Mouse (Mus musculus): ENCODE data around the gene Pdk3. TPM values are rescaled to one million over a fixed set of nuclear protein-coding genes. Genes with fewer than 3 reads are reported as not detected.

Pdk3 gene
- total RNA-seq (2014; fragmentation: Nextera tagmentation) (42.8 and 59.4 TPM in 2 replicates), total RNA-seq (2017) (49.8 and 55.5 TPM in 2 replicates)

- ATAC-seq (replicated peaks; ENCODE audit: poor library complexity, severe bottlenecking): peak; percentile 97
These were observed at the start of gene Pdk3 for GRCm38 (mm10) chrX:93831561-93832336. TSS of gene Pdk3 (minus strand) at chrX:93832201.

GRCm38 (mm10) chrX:93877634-93878016 lies 45.6 kb upstream of the Pdk3 start:
- peak; percentile 99 for ATAC-seq (replicated peaks; ENCODE audit: poor library complexity, severe bottlenecking)

GRCm38 (mm10) chrX:93876981-93877633 lies 45.1 kb upstream of the Pdk3 start:
- ATAC-seq (replicated peaks; ENCODE audit: poor library complexity, severe bottlenecking): no peak

GRCm38 (mm10) chrX:93863393-93863792 lies 31.4 kb upstream of the Pdk3 start:
- ATAC-seq (replicated peaks; ENCODE audit: poor library complexity, severe bottlenecking): peak; percentile 81

- ATAC-seq (replicated peaks; ENCODE audit: poor library complexity, severe bottlenecking): peak; percentile 82
These were observed 30.6 kb upstream of the Pdk3 start for GRCm38 (mm10) chrX:93862525-93863086.

GRCm38 (mm10) chrX:93857756-93858155 lies 25.8 kb upstream of the Pdk3 start:
- no peak for ATAC-seq (replicated peaks; ENCODE audit: poor library complexity, severe bottlenecking)

- peak; percentile 17; the same call in 1 of the 2 replicates for ATAC-seq (replicated peaks; ENCODE audit: poor library complexity, severe bottlenecking)
These were observed 410 bp upstream of the Pdk3 start for GRCm38 (mm10) chrX:93832337-93832884.

GRCm38 (mm10) chrX:93825787-93826186 lies 6.2 kb downstream of the Pdk3 start:
- ATAC-seq (replicated peaks; ENCODE audit: poor library complexity, severe bottlenecking): no peak

GRCm38 (mm10) chrX:93808040-93808439 lies 24.0 kb downstream of the Pdk3 start:
- no peak for ATAC-seq (replicated peaks; ENCODE audit: poor library complexity, severe bottlenecking)

GRCm38 (mm10) chrX:93793168-93793567 lies 38.8 kb downstream of the Pdk3 start:
- ATAC-seq (replicated peaks; ENCODE audit: poor library complexity, severe bottlenecking): peak; percentile 86

- ATAC-seq (replicated peaks; ENCODE audit: poor library complexity, severe bottlenecking): no peak
These were observed 42.4 kb downstream of the Pdk3 start for GRCm38 (mm10) chrX:93789562-93789961.

- ATAC-seq (replicated peaks; ENCODE audit: poor library complexity, severe bottlenecking): no peak
These were observed 71.2 kb downstream of the Pdk3 start for GRCm38 (mm10) chrX:93760770-93761169.

- peak; percentile 30; the same call in 1 of the 2 replicates for ATAC-seq (replicated peaks; ENCODE audit: poor library complexity, severe bottlenecking)
These were observed 75.0 kb downstream of the Pdk3 start for GRCm38 (mm10) chrX:93756867-93757455.

- no peak for ATAC-seq (replicated peaks; ENCODE audit: poor library complexity, severe bottlenecking)
These were observed 76.7 kb downstream of the Pdk3 start for GRCm38 (mm10) chrX:93755210-93755842.

GRCm38 (mm10) chrX:93750566-93750965 lies 81.4 kb downstream of the Pdk3 start:
- ATAC-seq (replicated peaks; ENCODE audit: poor library complexity, severe bottlenecking): no peak

- ATAC-seq (replicated peaks; ENCODE audit: poor library complexity, severe bottlenecking): no peak
These were observed 82.8 kb downstream of the Pdk3 start for GRCm38 (mm10) chrX:93749165-93749564.

- ATAC-seq (replicated peaks; ENCODE audit: poor library complexity, severe bottlenecking): no peak
These were observed 98.8 kb downstream of the Pdk3 start for GRCm38 (mm10) chrX:93732975-93733748.

- no peak for ATAC-seq (replicated peaks; ENCODE audit: poor library complexity, severe bottlenecking)
These were observed 99.6 kb downstream of the Pdk3 start for GRCm38 (mm10) chrX:93732407-93732806.

- ATAC-seq (replicated peaks; ENCODE audit: poor library complexity, severe bottlenecking): no peak
These were observed 101.1 kb downstream of the Pdk3 start for GRCm38 (mm10) chrX:93730854-93731253.

Data from granulocyte monocyte progenitor cell, adult 5-6 weeks (primary cell).